Mouse (Mus musculus): ENCODE results near the gene Gm20388.

DNA sequence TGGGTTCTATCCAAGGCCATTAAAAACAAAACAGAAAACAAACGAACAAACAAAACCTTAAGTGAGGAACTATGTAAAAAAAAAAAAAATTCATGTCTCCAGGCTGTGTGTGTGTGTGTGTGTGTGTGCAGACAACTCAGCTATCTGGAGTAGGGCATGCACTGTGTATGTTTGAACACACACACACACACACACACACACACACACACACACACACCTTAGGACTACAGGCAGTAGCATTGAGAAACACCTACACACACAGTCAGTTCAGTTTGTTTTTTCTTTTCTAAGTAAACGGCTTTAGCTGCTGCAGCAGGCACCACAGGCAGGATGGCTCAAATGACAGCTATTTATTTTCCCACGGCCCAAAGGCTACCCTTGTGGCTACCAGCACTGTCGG lies 1438.4 kb downstream of the Gm20388 start:
- TF ChIP-seq CTCF (IDR thresholded peaks at IDR 0.05; ENCODE audit: low read depth) (no peak), EP300 (IDR thresholded peaks at IDR 0.05; ENCODE audit: low read depth) (no peak)
